Mouse (Mus musculus): ENCODE data around the gene Tmem178b.

DNA sequence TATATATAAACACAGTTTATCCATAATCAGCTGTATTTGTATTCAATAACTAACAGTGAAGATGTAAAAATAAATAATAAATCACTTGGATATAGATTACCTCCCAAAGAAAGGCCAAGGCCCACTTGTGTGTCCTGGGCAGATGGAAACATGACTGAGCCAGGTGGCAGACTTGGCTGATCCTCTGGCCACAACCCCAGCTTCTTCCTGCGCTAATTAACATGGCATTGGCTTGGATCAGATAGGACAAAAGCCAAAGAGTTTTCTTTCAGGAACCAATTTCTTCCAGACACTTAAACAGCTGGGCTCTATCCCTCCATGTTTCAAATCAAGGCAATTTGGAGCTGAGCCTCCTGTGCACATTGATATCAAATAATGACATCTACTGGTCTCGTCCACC is 355.9 kb downstream of the Tmem178b start:
- TF ChIP-seq CTCF (IDR thresholded peaks at IDR 0.05; ENCODE audit: low read depth, low read length) (no peak), TAL1 (conservative IDR thresholded peaks at IDR 0.05; ENCODE audit: low read depth, low read length) (no peak)
